Mouse (Mus musculus): ENCODE results near the gene Olfr726. TPM values are rescaled to one million over a fixed set of nuclear protein-coding genes. Genes with fewer than 3 reads are reported as not detected.

The Olfr726 gene
- polyA plus RNA-seq, 1 experiment = not detected

- Histone ChIP-seq H3K27me3 (ENCODE audit: control insufficient read depth, insufficient read depth, insufficient read length) (no peaks in the 10 kb centered on the region), H3K4me3 (ENCODE audit: insufficient read depth, poor library complexity, severe bottlenecking) (no peak within 1 kb of the TSS), H3K36me3 (ENCODE audit: control insufficient read depth, insufficient read depth) (no peaks in the 10 kb centered on the region), H3K79me3 (ENCODE audit: low read depth) (no peaks in the 10 kb centered on the region), H3ac (ENCODE audit: control insufficient read depth, insufficient read length, low read depth) (no peak within 1 kb of the TSS), H3K79me2 (ENCODE audit: control insufficient read depth, insufficient read depth) (no peaks in the 10 kb centered on the region)
- TF ChIP-seq CTCF (IDR thresholded peaks at IDR 0.05; ENCODE audit: control insufficient read depth, insufficient read depth, insufficient read length) = no peak
- no peak for TF ChIP-seq FOSL1 (IDR thresholded peaks at IDR 0.05; ENCODE audit: insufficient read depth, low read length, poor library complexity, severe bottlenecking)
- TF ChIP-seq MYOD1 (IDR thresholded peaks at IDR 0.05; ENCODE audit: control insufficient read depth, insufficient read length, low read depth) = no peak
- TF ChIP-seq CEBPB (IDR thresholded peaks at IDR 0.05; ENCODE audit: low read depth) = no peak
- TF ChIP-seq USF1 (IDR thresholded peaks at IDR 0.05; ENCODE audit: low read depth) = no peak
- no peak for TF ChIP-seq MAX (IDR thresholded peaks at IDR 0.05)
- no peak for TF ChIP-seq MYOG (IDR thresholded peaks at IDR 0.05; ENCODE audit: control insufficient read depth, extremely low read depth, insufficient read length)
These were observed 50.5 kb downstream of the Olfr726 start, which contains the start of gene Olfr725 for GRCm38 (mm10) chr14:50040275-50040674. Olfr725 (minus strand) TSS chr14:50040375.

Other genes with a start within 250 kb of the Olfr726 start
- not detected for gene Olfr722, start 189.0 kb downstream of the Olfr726 start, polyA plus RNA-seq (2012; fragmentation: generic; extraction: Trizol)
- gene Olfr723, start 159.2 kb downstream of the Olfr726 start, polyA plus RNA-seq (2012; fragmentation: generic; extraction: Trizol) = not detected
- gene Olfr724, start 127.7 kb downstream of the Olfr726 start, polyA plus RNA-seq (2012; fragmentation: generic; extraction: Trizol) = not detected
- gene Olfr725, start 50.6 kb downstream of the Olfr726 start, polyA plus RNA-seq (2012; fragmentation: generic; extraction: Trizol) = not detected
- not detected for gene Olfr727, start 32.2 kb upstream of the Olfr726 start, polyA plus RNA-seq (2012; fragmentation: generic; extraction: Trizol)
- not detected for gene Olfr728, start 51.7 kb upstream of the Olfr726 start, polyA plus RNA-seq (2012; fragmentation: generic; extraction: Trizol)
- gene Olfr729, start 62.0 kb upstream of the Olfr726 start, polyA plus RNA-seq (2012; fragmentation: generic; extraction: Trizol) = not detected
- not detected for gene Olfr730, start 97.2 kb upstream of the Olfr726 start, polyA plus RNA-seq (2012; fragmentation: generic; extraction: Trizol)
- not detected for gene Olfr731, start 150.9 kb upstream of the Olfr726 start, polyA plus RNA-seq (2012; fragmentation: generic; extraction: Trizol)
- gene Olfr732, start 193.3 kb upstream of the Olfr726 start, polyA plus RNA-seq (2012; fragmentation: generic; extraction: Trizol) = not detected
- gene Olfr733, start 210.6 kb upstream of the Olfr726 start, polyA plus RNA-seq (2012; fragmentation: generic; extraction: Trizol) = not detected
- gene Olfr734, start 235.8 kb upstream of the Olfr726 start, polyA plus RNA-seq (2012; fragmentation: generic; extraction: Trizol) = not detected

Data from C2C12 (cell line).